Mouse (Mus musculus): ENCODE data around the gene Efna3. TPM values are rescaled to one million over a fixed set of nuclear protein-coding genes. Genes with fewer than 3 reads are reported as not detected.

Gene Efna3
- polyA plus RNA-seq, 1 experiment from 2014 or later = 42.5 TPM

DNA sequence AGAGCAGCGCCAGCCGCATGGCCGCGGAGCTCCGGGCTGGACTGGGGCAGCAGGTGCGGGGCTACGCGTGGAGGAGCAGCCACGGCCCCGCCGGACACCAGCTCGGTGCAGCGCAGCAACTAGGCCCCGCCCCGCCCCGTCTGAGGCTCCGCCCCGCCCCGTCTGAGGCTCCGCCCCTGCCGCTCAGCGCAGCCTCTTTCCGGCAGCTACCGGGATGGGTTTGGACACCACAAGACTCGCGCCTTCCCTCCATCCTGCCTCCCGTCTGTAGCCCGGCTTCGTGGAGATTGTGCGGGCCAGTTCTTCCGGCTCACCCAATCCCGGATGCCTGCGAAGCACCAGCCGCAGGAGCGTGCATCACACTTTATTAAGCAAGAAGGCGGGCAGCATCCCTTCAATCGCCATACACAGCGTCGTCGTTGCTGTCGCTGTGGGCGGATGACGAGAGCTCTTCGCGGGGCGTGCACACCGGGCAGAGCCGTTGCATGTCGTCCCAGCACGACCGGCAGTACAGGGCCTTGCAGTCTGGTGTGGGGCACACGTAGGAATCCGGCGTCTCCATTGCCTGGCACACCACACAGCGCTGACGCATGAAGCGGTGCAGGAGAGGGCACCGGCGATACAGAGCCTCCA lies 27.2 kb upstream of the Efna3 start, which contains the start of gene Adam15:
TSS of gene Adam15 (minus strand) at position 128 of the 633 bp plus-strand sequence.
- Histone ChIP-seq H3K9ac (replicated peaks) (peak within 1 kb of the TSS; percentile 75), H3K36me3 (peaks cover 3% of the 10 kb centered on the region; the same call in 1 of the 2 replicates), H3K27me3 (no peaks in the 10 kb centered on the region), H3K4me2 (replicated peaks) (peak within 1 kb of the TSS; percentile 94), H3K4me3 (peak within 1 kb of the TSS; percentile 64), H3K27ac (replicated peaks) (peak within 1 kb of the TSS; percentile 90), H3K4me1 (peaks cover 19% of the 10 kb centered on the region), H3K9me3 (no peaks in the 10 kb centered on the region)
- WGBS = under 1% methylated on average over 52 of the region's 59 CpGs
- peak; percentile 93 for ATAC-seq (replicated peaks)

DNA sequence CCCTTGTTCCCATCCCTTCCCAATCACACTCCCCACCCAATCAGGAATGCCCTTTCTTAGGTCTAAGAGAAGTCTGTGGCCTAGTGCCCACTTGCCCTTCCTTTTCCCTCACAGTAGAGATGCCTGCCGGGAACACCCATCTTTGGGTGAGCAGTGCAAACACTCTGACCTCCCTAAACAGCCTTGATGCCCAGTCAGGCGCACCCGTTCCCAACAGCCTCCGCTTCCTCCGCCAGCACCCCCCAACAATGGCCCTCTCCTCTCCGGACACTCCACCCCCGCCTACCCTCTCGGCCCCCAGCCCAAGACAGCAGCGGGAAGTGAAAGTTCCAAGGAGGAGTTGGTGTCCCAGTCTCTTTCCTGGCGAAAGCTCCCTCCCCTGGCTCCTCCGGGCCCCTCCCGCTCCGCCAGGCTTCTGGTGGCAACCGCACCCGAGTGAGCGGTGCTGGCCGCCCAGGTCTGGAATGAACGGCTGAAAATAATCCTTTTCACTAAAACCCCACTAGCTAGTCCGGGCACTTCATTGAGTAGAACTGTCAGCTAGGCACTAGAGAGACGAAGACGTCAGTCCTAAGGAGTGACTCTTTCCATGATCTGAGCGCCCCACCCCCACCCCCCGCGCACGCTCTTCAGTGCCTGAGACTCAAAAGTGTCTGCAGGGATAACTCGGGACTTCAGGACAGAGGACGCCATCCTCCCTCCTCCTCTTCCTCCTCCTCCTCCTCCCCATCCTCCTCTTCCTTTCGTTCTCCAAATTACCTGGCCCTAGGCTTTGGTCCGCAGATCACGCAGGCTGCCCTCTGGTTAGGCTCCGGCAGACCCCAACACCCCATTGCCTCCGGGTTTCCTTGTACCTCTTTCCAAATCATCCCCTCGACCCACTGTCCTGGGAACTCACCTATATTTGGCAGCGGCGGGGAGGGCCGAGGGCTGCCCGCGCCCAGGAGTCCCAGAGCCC lies 26.4 kb upstream of the Efna3 start:
- Histone ChIP-seq H3K4me1 (peaks cover 19% of the 10 kb centered on the region), H3K9me3 (no peaks in the 10 kb centered on the region), H3K27me3 (no peaks in the 10 kb centered on the region), H3K27ac (replicated peaks) (peak overlapping the region; percentile 90), H3K9ac (replicated peaks) (peak overlapping the region; percentile 75), H3K4me2 (replicated peaks) (peak overlapping the region; percentile 94), H3K4me3 (peak overlapping the region; percentile 64), H3K36me3 (peaks cover 3% of the 10 kb centered on the region; the same call in 1 of the 2 replicates)
- ATAC-seq (replicated peaks) = peak; percentile 33
- WGBS = under 1% methylated on average over 38 of the region's 38 CpGs

DNA sequence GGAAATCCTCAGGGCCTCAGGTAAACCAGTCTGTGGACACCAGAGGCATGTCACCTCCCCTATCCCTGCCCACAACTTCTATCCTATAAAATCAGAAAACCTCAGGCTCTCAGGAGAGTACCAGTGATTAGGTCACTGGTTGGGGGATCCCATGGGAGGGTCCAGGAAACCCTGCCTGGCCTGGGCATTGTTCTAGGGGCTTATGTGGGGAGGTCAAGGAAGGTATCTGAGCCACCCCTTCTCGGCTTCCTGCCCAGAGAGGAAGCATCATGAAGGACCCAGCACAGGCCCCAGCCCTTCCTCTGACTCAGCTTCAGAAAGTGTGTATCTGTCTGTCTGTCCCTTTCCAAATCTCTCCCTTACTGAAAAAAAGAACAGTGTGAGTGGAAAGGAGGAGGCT lies 25.2 kb upstream of the Efna3 start:
- no peak for ATAC-seq (replicated peaks)
- Histone ChIP-seq H3K4me2 (replicated peaks) (no peak overlapping the region), H3K27ac (replicated peaks) (no peak overlapping the region), H3K27me3 (no peaks in the 10 kb centered on the region), H3K9ac (replicated peaks) (no peak overlapping the region), H3K4me1 (peaks cover 19% of the 10 kb centered on the region), H3K9me3 (no peaks in the 10 kb centered on the region), H3K4me3 (no peak overlapping the region), H3K36me3 (peaks cover 3% of the 10 kb centered on the region; the same call in 1 of the 2 replicates)
- 40% methylated on average over 1 of the region's 1 CpGs for WGBS

DNA sequence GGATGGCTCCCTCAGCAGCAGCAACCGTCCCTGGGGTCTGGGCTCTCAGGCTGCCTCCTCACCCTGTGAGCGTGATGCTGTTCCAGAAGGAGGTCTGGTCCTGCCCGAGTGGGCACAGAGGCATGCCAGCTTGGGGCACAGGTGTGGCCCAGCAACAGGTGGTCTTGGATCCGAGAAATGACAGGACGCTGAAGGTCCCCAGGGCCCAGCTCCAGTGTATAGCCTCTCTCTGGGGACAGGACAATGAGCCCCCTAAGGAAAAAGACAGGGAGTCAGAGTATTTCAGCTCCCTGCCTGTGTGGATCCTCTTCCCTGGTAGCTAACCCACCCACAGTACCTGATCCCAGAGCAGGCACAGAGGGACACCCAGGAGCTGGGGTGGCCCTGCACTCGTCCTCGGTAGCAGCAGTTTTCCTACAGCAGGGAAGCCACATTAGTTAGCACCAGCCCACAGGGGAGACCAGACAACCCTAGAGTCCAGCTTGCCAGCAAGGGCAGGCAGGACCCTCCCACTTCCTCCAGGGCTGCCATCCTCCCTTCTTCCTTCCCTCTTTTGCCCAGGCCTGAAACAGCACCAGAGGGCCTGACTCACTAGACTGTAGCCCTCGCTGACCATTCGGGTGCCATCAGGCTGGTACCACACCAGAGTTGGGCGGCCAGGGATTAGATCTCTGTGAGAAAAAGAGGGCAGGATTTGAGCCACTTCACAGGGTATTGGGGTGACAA lies 24.2 kb upstream of the Efna3 start:
- WGBS = 82% methylated on average over 10 of the region's 10 CpGs
- Histone ChIP-seq H3K36me3 (peaks cover 3% of the 10 kb centered on the region; the same call in 1 of the 2 replicates), H3K9me3 (no peaks in the 10 kb centered on the region), H3K4me2 (replicated peaks) (no peak overlapping the region), H3K27ac (replicated peaks) (no peak overlapping the region), H3K4me3 (no peak overlapping the region), H3K27me3 (no peaks in the 10 kb centered on the region), H3K9ac (replicated peaks) (no peak overlapping the region), H3K4me1 (peaks cover 22% of the 10 kb centered on the region)
- ATAC-seq (replicated peaks) = no peak

DNA sequence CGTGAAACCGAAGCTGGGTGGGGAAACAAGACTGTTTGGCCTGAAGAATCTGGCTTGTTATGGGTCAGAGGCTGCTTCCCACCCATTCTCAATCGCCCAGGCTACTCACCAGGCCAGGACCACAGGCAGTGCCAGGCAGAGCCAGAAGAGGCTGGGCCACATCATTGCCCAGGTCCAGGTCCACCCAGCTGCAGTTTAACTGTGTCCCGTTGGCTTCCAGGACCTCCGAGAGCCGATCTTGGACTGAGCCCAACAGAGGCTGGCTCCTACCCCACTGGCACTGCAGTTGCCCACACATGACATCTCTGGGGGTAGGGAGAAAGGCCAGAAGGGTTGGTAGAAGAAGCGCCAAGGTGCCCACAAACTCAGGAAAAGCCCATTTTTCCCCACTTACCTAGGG lies 20.5 kb upstream of the Efna3 start:
- no peak for ATAC-seq (replicated peaks)
- Histone ChIP-seq H3K9ac (replicated peaks) (no peak overlapping the region), H3K9me3 (no peaks in the 10 kb centered on the region), H3K27ac (replicated peaks) (no peak overlapping the region), H3K4me1 (peaks cover 31% of the 10 kb centered on the region), H3K36me3 (peaks cover 3% of the 10 kb centered on the region; the same call in 1 of the 2 replicates), H3K4me2 (replicated peaks) (no peak overlapping the region), H3K4me3 (no peak overlapping the region), H3K27me3 (no peaks in the 10 kb centered on the region)
- 87% methylated on average over 7 of the region's 7 CpGs for WGBS

DNA sequence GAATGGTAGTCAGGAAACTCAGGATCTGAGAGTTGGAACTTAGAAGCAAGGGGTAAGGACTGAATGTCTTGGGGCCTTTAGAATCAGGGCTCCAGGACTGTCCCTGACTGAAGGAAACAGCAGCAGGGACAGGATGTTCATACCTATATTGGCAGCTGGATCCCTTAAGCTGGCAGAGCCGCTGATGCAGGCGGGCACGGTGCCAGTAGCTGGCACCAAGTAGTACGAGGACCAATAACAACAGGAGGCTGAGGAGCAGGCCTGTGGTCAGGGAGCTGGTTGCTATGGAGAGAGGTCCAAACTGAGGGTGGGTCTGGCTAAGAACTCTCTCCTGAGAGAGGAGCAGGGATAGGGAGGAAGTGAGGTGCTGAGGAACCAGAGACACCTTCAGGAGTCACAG lies 19.0 kb upstream of the Efna3 start:
- 53% methylated on average over 4 of the region's 4 CpGs for WGBS
- Histone ChIP-seq H3K27me3 (no peaks in the 10 kb centered on the region), H3K9me3 (no peaks in the 10 kb centered on the region), H3K4me1 (peaks cover 40% of the 10 kb centered on the region), H3K4me3 (no peak overlapping the region), H3K36me3 (peaks cover 3% of the 10 kb centered on the region; the same call in 1 of the 2 replicates), H3K9ac (replicated peaks) (no peak overlapping the region), H3K27ac (replicated peaks) (no peak overlapping the region), H3K4me2 (replicated peaks) (no peak overlapping the region)
- no peak for ATAC-seq (replicated peaks)

DNA sequence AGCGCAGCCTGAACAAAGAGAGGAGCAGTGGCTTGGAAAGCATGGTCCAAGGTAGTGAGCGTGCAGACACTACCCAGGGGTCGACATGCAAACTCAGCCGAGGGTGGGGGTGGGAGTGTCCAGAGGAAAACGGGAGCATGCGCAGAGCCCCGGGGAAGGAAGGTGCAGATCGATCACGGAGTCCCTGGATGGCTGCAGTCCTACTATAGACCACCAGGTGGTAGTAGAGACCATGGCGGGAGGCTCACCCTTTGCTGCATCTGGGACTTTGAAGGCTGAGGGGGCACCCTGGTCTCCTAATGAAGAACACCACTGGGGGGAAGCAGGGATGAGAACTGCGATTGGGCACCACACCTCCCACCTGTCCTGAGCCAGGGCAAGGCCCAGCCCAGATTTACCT lies 17.7 kb upstream of the Efna3 start:
- Histone ChIP-seq H3K27ac (replicated peaks) (no peak overlapping the region), H3K4me2 (replicated peaks) (peak overlapping the region; percentile 61), H3K9me3 (no peaks in the 10 kb centered on the region), H3K27me3 (no peaks in the 10 kb centered on the region), H3K4me3 (peak overlapping the region; percentile 36), H3K4me1 (peaks cover 53% of the 10 kb centered on the region), H3K9ac (replicated peaks) (peak overlapping the region; percentile 40; the same call in 1 of the 2 replicates), H3K36me3 (peaks cover 3% of the 10 kb centered on the region; the same call in 1 of the 2 replicates)
- ATAC-seq (replicated peaks) = peak; percentile 31
- 4% methylated on average over 11 of the region's 11 CpGs for WGBS

DNA sequence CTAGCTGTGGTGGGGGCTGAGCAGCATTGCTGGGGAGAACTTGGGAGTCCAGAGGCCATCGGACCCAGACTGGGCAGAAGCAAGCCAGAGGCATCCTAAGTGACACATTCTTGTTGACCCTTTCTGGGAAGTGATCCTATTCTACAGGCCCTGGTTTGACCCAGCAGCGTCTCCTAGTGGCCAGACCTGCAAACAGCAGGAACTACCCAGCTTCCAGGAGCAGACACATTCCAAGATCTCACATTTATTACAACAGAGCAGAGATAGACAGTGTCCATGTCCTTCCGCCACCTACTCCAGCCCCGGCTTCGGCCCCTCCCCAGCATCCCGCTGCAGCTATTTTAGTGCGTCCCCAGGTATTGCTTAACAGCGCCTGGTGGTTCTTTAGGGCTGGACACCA lies 16.7 kb upstream of the Efna3 start:
- Histone ChIP-seq H3K36me3 (0 out of 2 replicates have a peak, but pooled peaks cover 2% of the 10 kb centered on the region), H3K4me3 (no peak overlapping the region), H3K27me3 (no peaks in the 10 kb centered on the region), H3K27ac (replicated peaks) (no peak overlapping the region), H3K9ac (replicated peaks) (no peak overlapping the region), H3K9me3 (no peaks in the 10 kb centered on the region), H3K4me2 (replicated peaks) (no peak overlapping the region), H3K4me1 (peaks cover 53% of the 10 kb centered on the region)
- ATAC-seq (replicated peaks) = no peak
- WGBS = 26% methylated on average over 8 of the region's 8 CpGs

DNA sequence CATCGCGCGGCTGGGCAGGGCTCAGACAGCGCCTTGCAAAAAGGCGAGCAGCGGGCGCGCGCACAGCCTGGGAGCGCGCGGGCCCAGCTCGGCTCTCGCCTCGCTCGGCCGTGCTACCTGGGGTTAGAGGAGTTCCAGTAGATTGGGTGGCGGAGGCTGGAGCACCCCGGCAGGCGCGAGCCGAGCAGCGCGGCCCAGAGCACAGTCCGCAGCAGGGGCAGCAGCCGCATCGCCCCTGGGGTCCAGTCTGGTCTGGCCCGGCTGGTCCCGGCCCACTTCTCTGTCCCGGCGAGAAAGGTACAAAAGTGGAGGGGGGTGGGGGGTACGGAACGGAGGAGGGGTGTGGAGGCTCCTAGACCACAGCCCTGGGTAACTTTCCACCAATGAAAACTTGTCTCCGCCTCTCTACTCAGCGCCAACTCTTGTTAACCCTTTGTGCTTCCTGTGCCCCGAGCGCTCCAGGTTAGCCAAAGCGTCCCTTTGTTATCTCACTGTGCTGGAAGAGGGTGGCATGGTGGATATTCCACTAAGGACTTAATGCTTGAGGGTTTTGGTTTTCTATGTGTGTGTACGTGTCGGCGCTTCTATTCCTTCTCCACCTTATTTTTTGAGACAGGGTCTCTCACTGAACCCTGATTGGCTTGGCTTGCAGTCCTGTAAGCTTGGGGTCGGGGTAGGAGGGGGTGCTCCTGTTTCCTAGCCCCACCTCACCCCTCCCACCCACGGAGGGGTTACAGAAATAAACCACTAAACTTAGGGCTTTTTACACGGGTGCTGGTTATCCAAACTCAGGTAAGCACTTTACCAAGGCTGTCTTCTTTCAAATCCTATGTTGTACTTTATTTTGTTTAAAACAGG lies 15.2 kb upstream of the Efna3 start, which contains the start of gene Efna4:
TSS of gene Efna4 (minus strand) at position 308 of the 858 bp plus-strand sequence.
- Histone ChIP-seq H3K4me3 (peak within 1 kb of the TSS; percentile 80), H3K27ac (replicated peaks) (peak within 1 kb of the TSS; percentile 81), H3K9ac (replicated peaks) (peak within 1 kb of the TSS; percentile 81), H3K9me3 (no peaks in the 10 kb centered on the region), H3K4me2 (replicated peaks) (peak within 1 kb of the TSS; percentile 80), H3K36me3 (peaks cover 9% of the 10 kb centered on the region; the same call in 1 of the 2 replicates), H3K4me1 (peaks cover 58% of the 10 kb centered on the region), H3K27me3 (no peaks in the 10 kb centered on the region)
- under 1% methylated on average over 44 of the region's 44 CpGs for WGBS
- ATAC-seq (replicated peaks) = peak; percentile 81

DNA sequence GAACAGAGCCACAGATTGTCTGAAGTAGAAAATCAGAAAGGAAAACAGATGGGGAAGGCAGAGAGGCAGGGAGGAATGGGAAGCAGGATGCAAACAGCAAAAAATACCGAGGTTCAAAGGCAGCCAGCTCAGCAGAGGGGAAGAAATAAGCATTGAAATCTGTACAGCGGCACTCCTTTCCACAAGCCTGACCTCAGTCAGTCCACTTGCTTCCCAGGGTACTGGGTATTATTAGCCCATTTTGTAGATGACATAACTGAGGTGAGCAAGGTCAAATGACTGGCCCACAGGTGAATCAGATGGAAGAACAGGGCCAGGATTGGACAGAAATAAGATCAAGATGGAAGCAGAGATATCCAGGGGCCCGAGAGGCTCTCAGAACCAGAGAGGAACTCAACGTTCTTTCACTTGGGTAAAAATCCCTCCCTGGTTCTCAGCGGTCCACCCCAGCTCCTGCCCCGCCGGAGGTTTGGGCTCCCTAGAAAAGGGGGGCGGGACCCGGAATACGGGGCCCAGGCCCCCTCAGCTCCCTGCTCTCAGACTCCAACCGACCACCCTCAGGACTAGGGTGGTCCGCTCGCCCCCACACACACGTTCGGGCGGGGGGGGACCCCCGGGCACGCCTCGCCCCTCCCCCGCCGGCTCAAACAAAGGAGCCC lies 14.4 kb upstream of the Efna3 start:
- WGBS = under 1% methylated on average over 20 of the region's 21 CpGs
- Histone ChIP-seq H3K4me2 (replicated peaks) (peak overlapping the region; percentile 80), H3K36me3 (peaks cover 9% of the 10 kb centered on the region; the same call in 1 of the 2 replicates), H3K27ac (replicated peaks) (peak overlapping the region; percentile 81), H3K4me3 (peak overlapping the region; percentile 80), H3K27me3 (no peaks in the 10 kb centered on the region), H3K9me3 (no peaks in the 10 kb centered on the region), H3K9ac (replicated peaks) (peak overlapping the region; percentile 81), H3K4me1 (peaks cover 65% of the 10 kb centered on the region)
- ATAC-seq (replicated peaks) = peak; percentile 39
